Mouse (Mus musculus): Measurements from ENCODE around the gene Spop.

Gene Spop

GRCm38 (mm10) chr11:95413641-95414535, at the start of gene Spop:
TSS of gene Spop (plus strand) at chr11:95414080.
- peak; percentile 87 for DNase-seq (ENCODE audit: low spot score)

- no peak for DNase-seq (ENCODE audit: low spot score)
These were observed 49.5 kb upstream of the Spop start for GRCm38 (mm10) chr11:95364388-95364787.

- peak; percentile 79 for DNase-seq (ENCODE audit: low spot score)
These were observed 48.3 kb upstream of the Spop start for GRCm38 (mm10) chr11:95365596-95365995.

- no peak for DNase-seq (ENCODE audit: low spot score)
These were observed 47.5 kb upstream of the Spop start for GRCm38 (mm10) chr11:95366280-95366897.

GRCm38 (mm10) chr11:95367011-95367735, 46.7 kb upstream of the Spop start:
- DNase-seq (ENCODE audit: low spot score), result no peak

GRCm38 (mm10) chr11:95368231-95368823, 45.6 kb upstream of the Spop start:
- DNase-seq (ENCODE audit: low spot score), result no peak

GRCm38 (mm10) chr11:95368871-95369270, 45.0 kb upstream of the Spop start:
- DNase-seq (ENCODE audit: low spot score), result no peak

- peak; percentile 70 for DNase-seq (ENCODE audit: low spot score)
These were observed 43.7 kb upstream of the Spop start for GRCm38 (mm10) chr11:95369964-95370890.

GRCm38 (mm10) chr11:95371182-95371581, 42.7 kb upstream of the Spop start:
- DNase-seq (ENCODE audit: low spot score), result no peak

- no peak for DNase-seq (ENCODE audit: low spot score)
These were observed 35.0 kb upstream of the Spop start for GRCm38 (mm10) chr11:95378926-95379325.

- no peak for DNase-seq (ENCODE audit: low spot score)
These were observed 34.3 kb upstream of the Spop start for GRCm38 (mm10) chr11:95379552-95379951.

GRCm38 (mm10) chr11:95380711-95381110, 33.2 kb upstream of the Spop start:
- DNase-seq (ENCODE audit: low spot score), result no peak

GRCm38 (mm10) chr11:95381146-95381545, 32.7 kb upstream of the Spop start:
- DNase-seq (ENCODE audit: low spot score), result no peak

- DNase-seq (ENCODE audit: low spot score), result no peak
These were observed 30.4 kb upstream of the Spop start for GRCm38 (mm10) chr11:95383331-95383986.

GRCm38 (mm10) chr11:95384004-95384318, 29.9 kb upstream of the Spop start:
- DNase-seq (ENCODE audit: low spot score), result no peak

GRCm38 (mm10) chr11:95384319-95384972, 29.4 kb upstream of the Spop start, which contains the start of gene Slc35b1:
TSS of gene Slc35b1 (plus strand) at chr11:95384692.
- DNase-seq (ENCODE audit: low spot score), result peak; percentile 93

GRCm38 (mm10) chr11:95384973-95385320, 28.9 kb upstream of the Spop start:
- DNase-seq (ENCODE audit: low spot score), result no peak

GRCm38 (mm10) chr11:95387354-95387753, 26.5 kb upstream of the Spop start:
- DNase-seq (ENCODE audit: low spot score), result no peak

GRCm38 (mm10) chr11:95389006-95389405, 24.9 kb upstream of the Spop start:
- DNase-seq (ENCODE audit: low spot score), result no peak

GRCm38 (mm10) chr11:95390420-95390819, 23.5 kb upstream of the Spop start:
- no peak for DNase-seq (ENCODE audit: low spot score)
